Mouse (Mus musculus) heart, adult 2 months (tissue): ENCODE data around the gene Pappa.

Source experiments
- CTCF ChIP-seq: fragments of 200-600 bp; IDR thresholded peaks from 2 replicates; pipeline ENCODE4 v1.8.1; 2022; ENCODE audit warnings: antibody characterized with exemption, mild to moderate bottlenecking, moderate library complexity
- POLR2A ChIP-seq: fragments of 200-500 bp; IDR thresholded peaks from 2 replicates; pipeline ENCODE4 v1.6.1; 2011; ENCODE audit warnings: mild to moderate bottlenecking, low read depth, low read length, control low read depth; ENCODE audit not compliant: insufficient read depth

DNA sequence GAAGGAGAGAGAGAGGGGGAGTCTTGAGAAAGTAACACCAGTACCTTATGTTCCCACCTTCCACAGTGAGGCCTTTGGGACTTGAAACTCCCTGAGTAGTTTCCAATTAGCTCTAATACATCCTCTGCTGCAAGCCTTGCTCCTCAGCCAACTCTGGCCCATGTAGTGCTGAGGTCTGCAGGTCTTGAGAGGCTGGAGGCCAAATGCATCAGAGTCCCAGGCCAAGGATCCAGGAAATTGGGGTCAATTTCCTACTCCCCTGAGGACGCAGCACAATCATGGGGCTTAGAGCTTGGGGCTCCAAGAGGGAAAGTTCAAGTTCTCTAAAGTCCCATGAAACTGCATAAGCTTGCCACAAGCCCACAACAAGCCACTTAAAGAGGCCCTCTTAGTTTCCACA lies 198.0 kb downstream of the Pappa start:
- TF ChIP-seq CTCF: no peak
- no peak for TF ChIP-seq POLR2A
